Mouse (Mus musculus): Measurements from ENCODE around the gene Cnih4.
A peak's percentile ranks its signal among the peaks of the same experiment; 100 is the strongest.

The Cnih4 gene

DNA sequence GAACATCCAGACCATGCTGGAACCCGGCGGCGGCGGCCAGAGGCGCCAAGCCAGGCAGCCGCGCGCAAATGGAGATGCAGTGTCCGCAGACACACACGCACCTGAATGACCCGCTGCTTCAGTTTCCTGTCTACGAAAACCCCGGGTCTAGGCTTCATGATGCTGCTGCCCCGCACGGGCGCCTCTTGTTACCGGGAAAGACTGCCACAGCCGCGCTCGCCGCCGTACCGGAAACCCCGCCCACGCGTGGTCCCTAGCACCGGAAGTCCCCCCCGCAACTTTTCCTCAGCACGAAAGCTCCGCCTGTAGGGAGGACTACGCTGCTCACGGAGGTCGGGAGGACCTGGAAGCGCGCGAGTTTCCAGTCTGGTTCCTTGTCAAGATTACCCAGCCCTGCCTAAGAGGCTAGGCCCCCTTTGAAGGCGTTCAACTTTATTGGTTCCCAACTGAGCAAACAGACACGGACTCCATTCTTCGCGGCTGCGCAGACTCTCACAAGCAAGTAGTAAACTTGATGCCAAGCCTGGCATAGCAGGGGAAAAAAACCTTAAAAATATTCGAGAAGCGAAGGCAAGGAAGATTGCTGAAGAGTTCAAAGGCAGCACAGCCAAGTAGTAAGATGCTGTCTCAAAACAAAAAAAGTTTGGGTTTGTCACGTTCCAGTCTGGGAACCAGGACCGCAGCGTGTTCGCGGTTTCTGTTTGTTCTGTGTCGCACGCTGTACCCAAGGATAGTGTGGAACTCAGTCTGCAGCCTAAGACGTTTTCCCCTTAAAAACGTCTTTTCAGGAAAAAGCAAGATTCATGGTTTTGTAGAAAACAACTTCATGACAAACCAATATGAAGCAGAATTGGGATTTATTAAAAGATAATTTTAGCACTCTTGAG, at the start of gene Cnih4, which contains the start of gene Nvl:
TSS of gene Cnih4 (plus strand) at position 744 of the 887 bp plus-strand sequence.
TSS of gene Nvl (minus strand) at position 255 of the 887 bp plus-strand sequence.
- peak; percentile 92 for DNase-seq (ENCODE audit: low spot score)

DNA sequence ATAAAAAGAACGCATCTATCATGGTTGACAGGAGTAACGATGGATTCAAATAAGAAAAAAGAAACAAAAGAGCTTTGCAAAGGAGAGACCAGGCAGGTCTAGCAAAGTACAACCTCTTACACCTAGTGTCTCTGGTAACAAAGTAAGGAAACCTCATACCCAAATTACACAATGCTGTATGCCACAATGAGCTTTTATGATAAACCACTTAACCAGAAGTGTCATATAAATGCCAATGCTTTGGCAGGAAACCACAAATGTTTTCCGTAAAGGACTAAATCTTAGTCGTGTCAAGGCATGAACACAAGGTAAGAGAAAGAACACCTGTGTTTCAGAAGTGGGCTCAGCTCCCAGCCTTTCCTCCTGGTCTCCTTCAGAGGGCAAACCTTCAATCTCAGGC, 27.4 kb upstream of the Cnih4 start:
- DNase-seq (ENCODE audit: low spot score), result no peak

DNA sequence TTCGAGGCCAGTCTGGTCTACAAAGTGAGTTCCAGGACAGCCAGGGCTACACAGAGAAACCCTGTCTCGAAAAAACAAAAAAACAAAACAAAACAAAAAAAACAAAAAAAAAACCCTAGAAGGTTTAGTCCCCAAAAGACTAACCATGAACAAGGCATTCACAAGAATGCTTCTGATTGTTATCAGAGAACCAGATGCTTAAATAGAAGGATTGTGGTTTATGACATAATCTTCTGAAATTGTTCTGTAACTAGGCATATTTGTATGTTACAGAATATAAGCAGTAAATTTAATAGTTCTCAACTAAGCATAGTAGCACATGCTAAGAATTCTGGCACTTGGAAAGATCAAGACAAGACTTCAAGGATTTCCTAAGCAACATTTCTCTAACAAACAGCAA, 20.3 kb upstream of the Cnih4 start:
- no peak for DNase-seq (ENCODE audit: low spot score)

DNA sequence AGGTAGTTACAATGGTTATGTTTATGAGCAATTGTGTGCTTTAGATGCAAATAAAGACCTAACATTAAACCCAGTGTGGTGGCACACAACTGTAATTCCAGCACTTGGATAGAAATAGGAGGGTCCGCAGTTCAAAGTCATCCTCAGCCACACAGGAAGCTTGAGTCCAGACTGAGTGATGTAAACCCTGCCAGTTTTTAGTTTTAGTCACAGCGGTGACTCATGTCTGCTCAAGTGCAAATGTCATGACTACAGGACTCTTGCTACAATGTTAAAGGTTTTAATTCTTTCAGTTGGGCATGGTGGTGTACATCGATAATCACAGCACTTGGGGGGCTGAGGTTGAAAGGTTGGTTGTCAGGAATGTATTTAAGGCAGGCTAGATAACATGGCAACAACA, 18.6 kb upstream of the Cnih4 start:
- no peak for DNase-seq (ENCODE audit: low spot score)

DNA sequence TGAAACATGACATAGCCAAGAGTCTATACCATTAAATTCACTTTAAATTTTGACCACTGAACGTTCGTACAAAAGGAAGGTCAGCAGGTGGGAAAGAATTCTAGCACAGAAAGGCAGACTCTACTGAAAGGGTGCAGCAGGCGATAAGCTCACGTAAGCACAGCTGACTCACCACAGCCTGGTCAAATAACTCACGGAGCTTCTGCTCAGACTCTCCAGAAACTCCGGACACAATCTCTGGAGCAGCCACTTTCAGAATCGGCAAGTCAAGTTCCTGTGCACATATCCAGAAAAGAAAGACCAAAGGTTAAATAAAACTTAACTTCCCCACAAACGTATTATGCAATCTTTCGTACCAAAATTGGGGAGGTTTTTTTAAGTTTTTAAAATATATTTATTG, 17.7 kb upstream of the Cnih4 start:
- DNase-seq (ENCODE audit: low spot score), result no peak

DNA sequence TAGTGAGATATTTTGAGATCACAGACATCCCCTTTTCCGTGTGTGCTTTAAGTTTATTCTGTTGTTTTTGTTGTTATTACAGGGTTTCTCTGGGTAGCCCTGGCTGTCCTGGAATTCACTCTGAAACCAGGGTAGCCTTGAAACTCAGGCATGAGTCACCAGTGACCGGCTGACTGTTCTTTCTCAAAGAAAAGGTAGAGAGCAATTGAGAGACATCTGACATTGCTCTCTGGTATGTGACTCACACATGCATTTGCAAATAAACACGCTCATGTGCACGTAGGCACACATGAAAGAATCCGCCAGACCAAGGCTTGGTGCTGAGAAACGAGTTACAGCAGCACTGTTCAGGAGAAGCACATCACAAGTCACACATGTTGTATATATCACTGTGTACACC, 12.6 kb upstream of the Cnih4 start:
- no peak for DNase-seq (ENCODE audit: low spot score)

DNA sequence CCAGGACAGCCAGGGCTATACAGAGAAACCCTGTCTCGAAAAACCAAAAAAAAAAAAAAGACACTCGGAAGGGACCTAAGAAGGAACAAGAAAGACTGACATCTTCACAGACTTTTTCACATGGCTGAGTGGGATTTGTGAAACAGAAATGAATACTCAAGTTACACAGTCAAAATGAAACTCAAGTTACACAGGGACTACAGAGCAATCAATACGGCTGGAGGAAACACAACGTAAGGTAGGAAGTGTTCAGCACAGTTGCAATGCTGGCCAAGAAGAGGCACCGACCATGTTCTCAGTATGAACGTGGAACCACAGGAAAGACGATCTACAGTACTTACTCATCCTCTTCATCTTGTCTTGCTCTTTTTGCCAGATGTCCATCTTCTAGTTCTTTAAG, 5.8 kb upstream of the Cnih4 start:
- DNase-seq (ENCODE audit: low spot score), result no peak

DNA sequence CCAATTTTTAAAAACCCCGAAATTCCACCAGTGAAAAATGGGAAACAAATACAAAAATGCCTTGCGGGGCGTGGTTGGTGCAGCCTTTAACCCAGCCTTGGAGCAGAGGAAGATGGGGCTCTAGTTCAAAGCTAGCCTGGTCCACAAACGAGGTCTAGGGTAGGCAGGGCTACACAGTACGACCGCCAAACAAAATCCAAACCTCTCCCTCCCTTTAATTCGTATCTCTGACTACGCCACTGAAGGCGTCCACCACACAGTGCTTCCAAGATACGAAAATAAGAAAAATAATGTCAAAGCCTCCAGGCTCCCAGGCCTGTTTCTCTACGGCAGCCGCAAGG, 914 bp upstream of the Cnih4 start:
- no peak for DNase-seq (ENCODE audit: low spot score)

DNA sequence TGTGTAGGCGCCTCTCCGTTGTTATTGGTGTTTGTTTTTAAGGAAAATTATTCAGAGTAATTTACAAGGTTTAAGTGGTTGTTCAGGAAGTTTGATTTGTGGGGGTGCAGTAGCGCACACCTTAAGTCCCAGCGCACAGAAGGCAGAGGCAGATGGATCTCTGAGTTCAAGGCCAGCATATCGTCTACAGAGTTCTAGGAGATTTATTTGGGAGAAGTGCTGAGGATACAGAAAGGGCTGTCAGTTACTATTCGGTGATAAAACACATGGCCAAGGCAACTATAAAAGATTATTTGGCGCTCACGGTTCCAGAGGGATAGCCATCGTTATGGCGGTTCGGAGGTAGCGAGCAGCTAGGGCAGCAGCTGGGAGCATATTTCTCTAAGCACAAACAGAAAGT, 473 bp downstream of the Cnih4 start:
- no peak for DNase-seq (ENCODE audit: low spot score)

DNA sequence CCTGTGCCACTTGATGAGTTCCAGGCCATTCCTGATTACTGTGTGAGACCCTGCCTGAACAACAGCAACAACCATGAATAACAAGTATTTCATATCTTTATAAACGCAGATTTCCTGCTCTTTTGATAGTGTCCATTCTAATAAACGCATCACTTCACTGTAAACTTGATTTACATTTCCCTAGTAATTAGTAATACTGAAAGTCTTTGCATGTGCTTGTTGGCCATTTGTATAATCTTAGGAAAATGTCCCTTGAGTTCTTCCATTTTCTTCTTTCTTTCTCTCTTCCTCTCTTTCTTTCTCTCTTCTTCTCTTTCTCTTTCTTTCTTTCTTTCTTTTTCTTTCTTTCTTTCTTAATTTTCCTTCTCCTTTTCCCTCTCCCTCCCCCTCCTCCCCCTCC, 1.7 kb downstream of the Cnih4 start:
- DNase-seq (ENCODE audit: low spot score), result no peak

DNA sequence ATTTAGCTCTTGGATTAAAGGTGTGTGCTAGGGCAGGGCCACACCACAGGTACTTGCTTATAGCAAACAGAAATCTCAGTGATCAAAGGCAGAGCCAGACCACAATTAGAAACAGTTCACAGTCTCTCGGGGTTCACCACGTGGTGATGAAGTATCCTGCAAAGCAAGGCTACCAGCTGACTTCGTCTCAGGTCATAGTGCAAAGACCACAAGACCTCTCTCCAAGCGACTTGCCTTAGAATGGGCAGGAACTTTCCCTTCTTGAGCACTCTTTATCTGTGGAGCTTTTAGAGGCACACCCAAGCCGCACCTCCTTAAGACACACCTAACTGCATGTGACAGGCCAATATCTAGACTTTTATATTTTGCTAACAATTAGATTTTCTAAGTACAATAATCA, 4.0 kb downstream of the Cnih4 start:
- no peak for DNase-seq (ENCODE audit: low spot score)

DNA sequence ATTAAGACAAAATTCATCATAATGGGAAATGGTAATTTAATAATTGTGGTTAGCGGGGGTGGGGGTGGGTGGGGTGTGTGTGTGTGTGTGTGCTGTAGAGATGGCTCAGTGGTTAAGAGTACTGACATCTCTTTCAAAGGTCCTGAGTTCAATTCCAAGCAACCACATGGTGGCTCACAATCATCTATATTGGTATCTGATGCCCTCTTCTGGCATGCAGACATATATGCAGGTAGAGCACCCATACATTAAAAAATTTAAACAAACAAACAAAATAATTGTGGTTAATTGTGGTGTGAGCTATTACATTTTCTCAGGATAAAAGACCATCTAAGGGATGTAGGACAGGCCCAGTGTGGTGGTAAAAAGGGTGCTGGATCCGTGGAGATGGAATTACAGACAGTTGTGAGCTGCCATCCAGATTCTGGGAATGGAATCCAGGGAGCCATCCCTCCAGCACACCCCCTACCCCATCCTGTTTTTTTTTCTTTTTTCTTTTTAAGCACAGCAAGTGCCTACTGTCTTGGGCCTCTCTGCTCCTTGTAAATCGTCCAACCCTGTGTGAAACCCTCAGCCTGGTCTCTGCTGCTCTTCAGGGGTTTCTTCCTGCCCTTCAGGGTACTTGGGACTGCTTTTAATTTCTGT, 5.0 kb downstream of the Cnih4 start:
- DNase-seq (ENCODE audit: low spot score), result no peak

DNA sequence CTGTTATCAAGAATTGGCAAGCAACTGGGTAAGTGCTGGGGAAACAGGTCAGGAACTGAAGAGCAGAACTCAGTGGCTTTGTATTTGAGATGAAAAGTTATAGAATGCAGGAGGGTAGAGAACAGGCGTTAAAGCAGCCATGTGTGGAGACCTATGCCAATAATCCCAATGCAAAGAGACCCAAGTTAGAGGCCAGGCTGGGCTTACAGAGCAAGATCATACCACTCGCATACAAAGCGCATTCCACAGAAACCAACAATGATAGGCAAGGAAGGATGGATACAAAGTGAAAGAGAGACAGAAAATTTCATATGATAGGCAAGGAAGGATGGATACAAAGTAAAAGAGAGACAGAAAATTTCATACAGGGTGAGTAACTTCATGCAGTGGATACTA, 5.9 kb downstream of the Cnih4 start:
- no peak for DNase-seq (ENCODE audit: low spot score)

DNA sequence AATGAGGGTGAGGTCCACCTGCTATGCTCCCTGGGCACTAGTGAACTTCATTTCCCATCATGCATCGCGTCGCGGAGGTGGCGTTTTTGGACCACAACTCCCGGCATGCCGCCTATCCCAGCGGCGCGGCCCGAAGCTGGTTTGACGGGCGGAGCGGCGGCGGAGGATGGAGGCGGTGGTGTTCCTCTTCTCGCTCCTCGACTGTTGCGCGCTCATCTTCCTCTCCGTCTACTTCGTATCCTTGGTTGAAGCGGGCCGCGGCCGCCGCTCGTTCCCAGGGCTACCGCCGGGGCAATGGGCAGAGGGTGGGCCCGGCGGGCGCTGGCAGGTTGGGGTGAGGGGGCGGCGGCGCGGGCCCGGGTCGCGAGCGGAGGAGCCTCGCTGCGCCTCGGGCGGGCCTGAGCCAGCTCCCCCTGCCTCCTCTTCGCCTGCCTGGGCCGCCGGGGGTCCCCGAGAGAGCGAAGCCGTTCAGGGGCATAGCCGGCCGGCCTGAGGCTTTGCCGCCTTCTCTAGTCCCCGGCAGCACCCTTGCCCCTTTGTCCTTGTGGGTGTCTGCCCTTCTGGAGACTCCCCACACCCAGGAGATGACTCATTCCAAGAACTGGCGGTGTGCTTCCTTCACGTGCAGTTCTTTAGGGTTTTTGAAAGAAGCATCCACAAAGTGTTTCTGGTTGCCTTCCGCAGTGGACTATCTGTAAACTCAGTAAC, 6.5 kb downstream of the Cnih4 start:
- peak; percentile 88 for DNase-seq (ENCODE audit: low spot score)

DNA sequence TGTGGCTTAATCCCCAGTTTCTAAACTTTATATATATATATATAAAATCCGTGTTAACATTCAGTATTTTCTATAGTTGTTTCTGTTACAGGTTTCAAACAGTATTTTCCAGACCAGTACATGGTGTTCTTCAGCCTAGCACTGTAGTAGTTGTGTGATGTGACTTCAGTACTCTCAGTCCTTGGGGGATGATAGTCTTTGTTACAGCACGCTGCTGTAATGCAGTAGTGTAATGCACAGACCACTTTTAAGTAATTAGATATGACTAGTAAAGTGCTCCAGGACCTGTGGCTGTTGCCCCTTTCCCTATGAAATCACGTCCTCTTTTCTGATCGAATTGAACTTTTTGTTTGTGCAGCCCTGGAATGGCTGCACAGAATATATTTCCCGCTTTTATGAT, 7.0 kb downstream of the Cnih4 start:
- DNase-seq (ENCODE audit: low spot score), result no peak

DNA sequence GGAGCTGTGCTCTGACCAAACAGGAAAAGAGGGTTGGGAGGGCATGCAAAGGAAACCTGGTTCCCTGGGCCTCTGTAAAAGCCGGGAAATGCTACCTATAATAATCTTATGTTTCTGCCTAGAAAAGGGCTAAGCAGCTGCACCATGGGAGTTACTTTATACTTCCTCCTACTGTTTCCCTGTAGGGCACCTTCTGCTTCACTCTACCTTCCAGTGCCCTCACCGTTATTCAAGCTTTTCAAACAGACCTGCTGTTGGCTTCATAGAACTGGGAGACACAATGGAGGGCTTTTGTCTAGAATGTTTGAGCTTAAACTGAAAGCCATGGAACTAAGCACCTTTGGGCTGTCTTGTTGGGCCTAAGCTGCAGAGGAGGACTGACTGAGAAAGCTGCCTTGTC, 23.3 kb downstream of the Cnih4 start:
- DNase-seq (ENCODE audit: low spot score), result no peak

DNA sequence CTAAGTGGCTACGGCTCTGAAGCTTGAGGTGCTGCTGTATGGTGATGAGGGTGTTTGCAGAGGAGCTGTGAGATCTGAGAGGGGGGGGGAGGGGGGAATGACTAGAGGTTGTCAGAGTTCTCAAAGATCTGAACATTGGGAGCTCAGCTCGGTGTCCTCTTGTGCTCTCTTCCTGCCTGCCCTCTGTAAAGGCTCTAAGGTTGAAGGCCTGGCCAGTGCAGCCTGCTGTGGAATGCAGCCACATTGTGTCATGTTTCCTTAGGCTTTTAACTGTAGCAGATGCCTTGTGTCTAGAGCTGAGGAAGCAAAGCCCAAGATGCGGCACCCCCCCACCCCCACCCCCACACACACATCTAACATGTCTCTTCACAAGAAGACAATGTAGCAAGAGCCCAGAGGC, 23.9 kb downstream of the Cnih4 start:
- DNase-seq (ENCODE audit: low spot score), result no peak

DNA sequence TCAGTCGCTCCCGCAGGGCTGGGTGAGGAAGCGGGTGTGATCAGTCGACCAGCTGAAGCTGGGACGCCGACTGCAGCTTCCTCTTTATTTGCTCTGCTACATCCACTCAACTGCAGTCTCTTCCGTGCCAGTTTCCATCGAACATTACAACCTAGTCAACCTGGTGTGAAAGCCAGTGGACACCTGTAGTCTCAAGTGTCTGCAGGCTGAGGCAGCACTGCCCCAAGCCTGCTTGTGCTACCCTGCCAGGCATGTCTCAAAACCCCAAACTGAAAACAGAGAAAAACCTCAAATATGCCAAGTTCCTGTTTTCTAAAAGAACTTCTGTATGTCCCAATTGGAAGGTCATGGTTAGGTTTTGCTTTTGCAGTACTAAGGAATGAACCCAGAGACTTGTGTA, 25.7 kb downstream of the Cnih4 start:
- DNase-seq (ENCODE audit: low spot score), result no peak

DNA sequence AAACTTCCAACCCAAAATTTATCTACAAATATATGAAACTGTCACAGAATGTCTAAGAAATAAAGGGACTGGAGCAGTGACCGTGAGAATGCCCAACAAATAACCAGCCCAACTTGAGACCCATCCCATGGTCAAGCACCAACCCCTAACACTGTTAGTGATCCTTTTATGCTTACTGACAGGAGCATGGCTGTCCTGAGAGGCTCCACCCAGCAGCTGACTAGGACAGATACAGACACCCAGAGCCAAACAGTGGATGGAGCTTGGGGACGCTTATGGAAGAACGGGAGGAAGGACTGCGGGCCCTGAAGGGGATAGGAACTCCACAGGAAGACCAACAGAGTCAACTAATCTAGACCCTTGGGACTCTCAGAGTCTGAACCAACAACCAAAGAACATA, 44.4 kb downstream of the Cnih4 start:
- no peak for DNase-seq (ENCODE audit: low spot score)

DNA sequence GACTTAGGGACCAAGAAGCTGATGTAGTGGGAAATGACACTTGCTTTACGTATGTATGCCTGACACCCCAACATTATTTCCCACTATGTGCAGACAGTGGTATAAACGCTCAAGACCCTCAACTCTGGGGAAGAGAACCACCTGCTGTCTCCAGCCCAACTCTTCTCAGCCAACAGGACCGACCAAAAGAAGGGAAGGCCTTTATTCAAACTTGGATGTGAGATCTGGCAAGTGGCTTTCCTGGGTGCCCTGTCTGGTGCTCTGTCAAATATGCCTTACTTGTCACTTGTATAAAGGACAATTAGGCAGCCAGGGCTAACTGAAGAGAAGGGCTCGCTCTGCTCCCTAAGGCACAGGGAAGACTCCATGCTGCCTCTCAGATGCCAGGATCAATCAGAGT, 55.0 kb downstream of the Cnih4 start:
- no peak for DNase-seq (ENCODE audit: low spot score)

DNA sequence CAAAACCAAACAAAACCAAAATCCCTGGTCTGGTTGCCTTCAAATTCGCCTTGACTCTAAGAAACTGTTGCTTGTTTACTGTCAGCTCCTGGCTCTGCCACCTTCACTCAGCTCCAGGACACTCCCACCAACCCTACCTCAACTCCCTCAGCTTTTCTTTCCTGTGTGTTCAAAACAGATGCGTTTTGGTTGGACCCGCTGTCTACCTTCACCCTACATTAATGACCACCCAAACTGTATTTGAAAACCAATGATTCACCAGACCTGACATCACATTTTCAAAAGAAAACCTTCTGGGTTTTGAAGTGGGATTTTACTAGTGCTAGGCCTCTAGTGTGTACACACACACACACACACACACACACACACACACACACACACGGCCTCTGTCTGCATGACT, 65.7 kb downstream of the Cnih4 start:
- DNase-seq (ENCODE audit: low spot score), result no peak

DNA sequence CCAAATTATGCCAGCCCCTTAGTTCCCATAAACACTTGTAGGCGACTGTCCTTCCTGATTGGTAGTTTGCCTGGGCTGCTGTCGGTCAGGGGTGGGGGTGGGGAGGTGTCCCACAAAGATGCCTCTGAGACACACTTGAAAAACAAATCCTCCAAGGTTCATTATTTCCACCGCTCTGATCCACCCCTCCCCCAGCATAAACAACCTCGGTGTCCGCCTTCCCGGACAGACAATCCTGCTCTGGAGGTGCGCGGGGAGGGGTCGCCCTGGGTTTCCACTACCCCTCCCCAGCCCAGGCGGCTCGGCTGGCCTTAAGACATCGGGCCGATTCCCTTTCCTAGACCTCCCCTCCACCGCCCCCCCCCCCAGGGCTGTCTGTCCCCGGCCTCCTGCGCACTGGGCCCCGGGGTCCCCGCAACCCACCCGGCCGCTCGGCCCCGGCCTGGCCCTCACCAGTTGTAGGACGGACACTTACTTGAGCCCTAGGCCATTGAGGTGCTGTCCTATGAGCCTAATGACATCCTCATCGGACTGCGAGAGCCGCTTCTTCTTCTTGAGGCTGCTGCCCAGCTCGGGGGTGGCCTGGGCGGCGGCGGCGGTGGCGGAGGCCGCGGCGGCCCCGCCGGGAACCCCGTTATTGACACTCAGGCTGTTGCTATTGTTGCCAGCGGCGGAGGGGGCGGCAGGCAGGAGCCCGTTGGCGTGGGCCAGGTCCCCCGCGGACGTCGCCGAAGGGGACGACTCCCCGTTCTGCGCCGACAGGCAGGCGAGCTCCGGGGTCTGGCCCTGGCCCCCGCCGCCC, 66.3 kb downstream of the Cnih4 start:
- DNase-seq (ENCODE audit: low spot score), result peak; percentile 53

All from ovary, postnatal 36 days (tissue).